Mouse (Mus musculus) kidney, adult 8-10 months (tissue): ENCODE results near the gene Plekhg4.

Experiments
- DNase-seq, 2 experiments: peaks; one replicate each; pipeline ENCODE4 v3.0.0; 2022

Plekhg4 gene

GRCm38 (mm10) chr8:105408331-105408730, 35.3 kb downstream of the Plekhg4 start:
- no peak for DNase-seq

GRCm38 (mm10) chr8:105409947-105410346, 36.9 kb downstream of the Plekhg4 start:
- DNase-seq, result no peak

DNA sequence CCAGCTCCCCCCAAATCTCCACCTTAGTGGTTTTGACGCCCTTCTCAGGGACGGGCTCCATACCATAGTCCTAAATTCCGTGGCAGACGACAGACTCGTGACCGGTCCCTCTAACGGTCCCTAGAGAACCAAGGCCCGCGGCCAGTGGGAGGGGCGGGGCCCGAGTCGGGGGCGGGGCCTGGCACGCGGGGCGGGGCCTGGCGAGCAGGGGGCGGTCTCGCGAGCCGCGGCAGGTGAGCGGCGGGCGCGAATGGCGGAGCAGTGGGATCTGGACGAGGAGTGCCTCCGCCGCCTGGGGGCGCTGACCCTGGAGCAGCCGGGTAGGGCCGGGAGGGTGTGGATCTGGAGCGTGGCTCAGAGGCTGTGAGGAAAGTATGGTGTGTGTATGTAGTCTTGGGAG, 40.3 kb downstream of the Plekhg4 start, which contains the start of the genes Kctd19 and Lrrc36:
TSS of gene Kctd19 (minus strand) at position 112 of the 400 bp plus-strand sequence.
TSS of gene Lrrc36 (plus strand) at position 181 of the 400 bp plus-strand sequence.
- DNase-seq, result peak; percentile 20 to 36

DNA sequence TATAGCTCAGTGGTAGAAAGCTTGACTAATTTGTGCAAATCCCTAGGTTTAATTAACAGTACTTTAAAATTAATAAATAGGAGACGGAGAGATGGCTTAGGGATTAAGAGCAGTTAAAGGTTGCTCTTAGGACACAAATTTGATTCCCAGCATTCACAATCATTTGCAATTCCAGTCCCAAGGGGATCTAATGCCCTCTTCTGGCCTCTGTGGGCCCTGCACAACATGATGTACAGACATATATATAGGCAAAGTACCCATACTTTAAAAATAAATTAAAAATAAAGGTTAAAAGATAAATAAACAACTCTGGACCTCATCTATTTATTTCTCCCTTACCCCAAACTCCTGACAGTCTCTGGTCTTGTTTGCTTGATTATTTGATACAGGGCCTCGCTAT, 45.9 kb downstream of the Plekhg4 start:
- DNase-seq, result no peak

DNA sequence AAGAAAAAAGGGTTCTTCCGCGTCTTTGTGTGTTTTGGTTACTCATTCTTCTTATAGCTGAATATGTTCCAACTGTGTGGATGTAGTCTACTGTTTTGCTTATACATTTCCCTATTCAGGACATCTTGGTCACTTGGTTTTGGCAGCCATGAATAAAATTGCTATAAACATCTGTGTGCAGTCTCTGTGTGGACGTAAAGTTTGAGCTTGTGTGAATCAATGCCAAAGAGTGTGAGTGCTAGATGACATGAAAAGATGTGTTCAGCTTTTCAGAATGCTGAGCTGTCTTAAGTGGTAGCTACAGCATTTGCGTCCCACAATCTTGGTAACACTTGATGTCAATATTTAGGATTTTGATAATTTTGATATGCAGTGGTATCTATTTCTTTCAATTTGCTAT, 46.7 kb downstream of the Plekhg4 start:
- no peak for DNase-seq

- no peak for DNase-seq
Observed at GRCm38 (mm10) chr8:105422006-105422405, 48.9 kb downstream of the Plekhg4 start.

GRCm38 (mm10) chr8:105426878-105427277, 53.8 kb downstream of the Plekhg4 start:
- DNase-seq, result no peak

DNA sequence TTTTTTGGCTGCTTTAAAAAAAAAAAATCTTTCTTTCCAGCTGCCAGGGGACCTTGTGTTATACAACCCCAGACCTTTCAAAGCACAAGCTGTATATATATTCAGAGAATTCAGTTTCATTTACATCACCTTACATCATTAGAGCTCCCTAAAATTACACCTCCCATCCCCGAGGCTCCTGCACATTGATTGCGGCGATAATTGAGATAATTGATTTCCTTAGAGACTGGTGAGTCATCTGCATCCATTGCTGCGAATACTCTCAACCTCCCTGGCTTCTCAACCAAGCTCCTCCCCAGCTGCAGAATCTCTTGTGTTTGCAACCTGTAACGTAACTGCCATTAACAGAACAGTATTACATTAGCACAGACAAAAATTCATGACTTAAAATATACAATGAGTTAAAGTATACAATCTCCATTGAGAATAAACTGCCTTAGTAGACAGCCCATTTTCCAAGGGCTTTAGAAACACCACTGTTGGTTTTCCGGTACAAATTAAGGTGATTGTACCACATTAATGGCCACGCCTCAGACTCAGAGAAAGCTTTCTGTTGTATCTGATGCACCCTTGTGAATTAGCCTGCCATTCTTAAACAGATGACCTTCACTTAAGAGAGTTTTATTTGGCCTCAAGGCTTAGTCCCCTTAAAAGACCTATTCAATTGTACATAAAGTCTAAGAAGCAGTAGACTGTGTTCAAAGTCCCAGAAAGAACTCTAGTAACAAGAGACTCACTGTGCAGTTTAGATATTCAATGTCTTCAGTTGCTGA, 58.9 kb downstream of the Plekhg4 start:
- no peak for DNase-seq
